Mouse (Mus musculus): ENCODE data around the gene Pnp. TPM values are rescaled to one million over a fixed set of nuclear protein-coding genes. Genes with fewer than 3 reads are reported as not detected.
"Not testable (repeated sequence)": the region's sequence is repeated elsewhere in the genome, so short reads cannot be mapped to it uniquely, and the experiment has no call there.

The Pnp gene
- total RNA-seq, 2 experiments from 2014 or later = 12.7 to 13.9 TPM

DNA sequence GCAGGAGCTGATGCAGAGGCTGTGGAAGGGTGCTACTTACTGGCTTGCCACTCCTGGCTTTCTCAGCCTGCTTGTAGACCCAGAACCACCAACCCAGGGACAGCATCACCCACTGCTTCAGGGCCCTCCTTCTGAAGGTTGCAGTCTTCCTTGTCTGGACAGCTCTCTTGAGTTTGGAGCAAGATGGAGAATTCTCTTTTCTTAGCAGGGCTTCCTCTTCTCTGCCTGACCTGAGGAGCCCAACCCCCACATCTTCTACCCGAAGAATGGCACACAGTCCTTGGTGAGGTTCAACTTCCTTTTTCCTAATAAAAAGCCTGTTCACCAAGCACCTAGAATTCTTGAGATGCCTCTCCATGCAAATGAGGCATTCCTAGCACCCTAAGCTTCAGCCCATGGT lies 39.9 kb downstream of the Pnp start:
- DNase-seq (ENCODE audit: low spot score in 2 of 2) = no peak

DNA sequence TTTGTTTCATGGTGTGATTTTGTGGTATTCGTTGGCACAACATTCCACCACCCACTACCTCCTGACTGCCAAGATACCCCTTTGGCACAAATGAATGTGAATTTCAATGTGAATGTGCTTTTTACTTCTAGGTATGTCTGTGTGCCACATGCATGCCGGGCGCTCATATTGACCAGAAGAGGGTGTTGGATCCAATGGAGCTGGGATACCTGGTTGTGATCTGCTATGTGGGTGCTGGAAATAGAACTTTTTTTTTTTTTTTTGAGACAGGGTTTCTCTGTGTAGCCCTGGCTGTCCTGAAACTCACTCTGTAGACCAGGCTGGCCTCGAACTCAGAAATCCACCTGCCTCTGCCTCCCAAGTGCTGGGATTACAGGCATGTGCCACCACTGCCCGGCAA lies 42.2 kb downstream of the Pnp start:
- DNase-seq (ENCODE audit: low spot score in 2 of 2) = not testable (repeated sequence)

DNA sequence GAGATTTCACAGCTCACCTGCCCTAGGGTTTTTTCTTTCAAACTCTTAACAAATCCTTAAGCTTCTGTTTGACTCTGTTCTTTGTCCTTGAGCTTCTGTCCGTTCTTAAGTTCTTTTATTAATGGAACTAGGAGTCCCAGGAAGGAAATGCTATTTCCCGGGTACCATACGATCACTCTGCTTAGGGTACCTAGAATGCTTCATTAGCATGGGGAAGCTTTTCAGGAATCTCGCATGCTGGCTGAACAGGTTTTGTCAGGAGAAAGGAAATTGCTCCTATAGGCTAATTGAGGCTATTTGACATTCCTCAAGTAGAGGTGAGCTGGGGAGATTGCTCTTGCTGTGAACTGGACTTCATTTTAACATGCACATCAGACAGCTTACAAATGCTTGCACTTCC lies 42.8 kb downstream of the Pnp start:
- no peak for DNase-seq (ENCODE audit: low spot score in 2 of 2)

DNA sequence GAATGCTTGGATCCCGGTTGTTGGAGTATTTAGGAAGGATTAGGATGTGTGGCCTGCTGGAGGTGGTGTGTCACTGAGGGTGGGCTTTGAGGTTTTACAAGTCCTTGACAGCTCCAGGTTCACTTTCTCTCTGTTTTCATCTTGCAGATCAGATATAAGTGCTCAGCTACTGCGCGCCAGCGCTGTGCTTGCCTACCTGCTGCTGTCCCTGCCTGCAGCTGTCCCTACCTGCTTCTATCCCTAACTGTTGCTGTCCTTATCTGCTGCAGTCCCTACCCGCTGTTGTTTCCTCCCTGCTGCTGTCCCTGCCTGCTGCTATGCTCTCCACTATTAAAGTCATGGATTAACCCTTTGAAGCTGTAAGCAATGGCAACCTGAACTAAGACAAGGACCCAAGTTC lies 44.1 kb downstream of the Pnp start:
- DNase-seq (ENCODE audit: low spot score in 2 of 2) = no peak

DNA sequence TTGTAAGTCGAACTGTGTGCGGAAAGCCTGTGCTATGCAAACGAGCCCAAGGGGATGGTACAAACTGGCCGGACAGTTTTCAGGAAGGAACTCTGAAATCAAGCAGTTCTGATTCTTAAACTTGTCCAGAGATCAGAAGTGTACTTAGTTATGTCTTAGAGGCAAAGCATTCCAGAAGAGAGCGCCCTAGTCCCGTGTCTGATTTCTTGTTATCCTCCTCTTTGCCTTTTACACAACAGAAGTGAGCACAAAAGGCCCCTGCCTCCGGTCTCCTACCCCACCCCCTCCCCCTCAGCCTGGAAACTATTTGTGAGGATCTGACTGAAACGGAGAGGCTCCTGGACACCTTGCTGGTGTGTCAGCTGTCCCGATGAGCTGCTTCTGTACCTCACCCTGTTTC lies 45.8 kb downstream of the Pnp start:
- DNase-seq (ENCODE audit: low spot score in 2 of 2) = no peak

DNA sequence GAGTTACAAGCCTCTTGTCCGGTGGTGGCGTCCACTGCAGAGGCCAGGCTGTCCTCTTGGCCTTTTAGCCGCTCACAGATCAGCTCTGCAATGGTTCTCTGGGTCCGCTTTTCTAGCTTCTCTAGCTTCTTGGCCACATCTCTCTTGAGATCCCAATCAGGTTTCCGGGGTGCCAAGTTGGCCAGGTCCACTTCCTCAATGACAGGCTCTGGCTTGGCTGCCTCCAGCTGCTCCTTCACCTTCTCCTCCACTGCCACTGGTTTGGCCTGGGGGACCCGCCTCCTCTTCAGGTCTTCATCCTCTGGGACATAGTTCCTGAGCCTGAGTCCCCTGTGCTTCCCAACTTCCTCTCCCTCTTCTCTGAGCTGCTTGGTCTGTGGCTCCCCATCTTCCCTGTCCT lies 47.6 kb downstream of the Pnp start:
- DNase-seq (ENCODE audit: low spot score in 2 of 2) = not testable (repeated sequence)

DNA sequence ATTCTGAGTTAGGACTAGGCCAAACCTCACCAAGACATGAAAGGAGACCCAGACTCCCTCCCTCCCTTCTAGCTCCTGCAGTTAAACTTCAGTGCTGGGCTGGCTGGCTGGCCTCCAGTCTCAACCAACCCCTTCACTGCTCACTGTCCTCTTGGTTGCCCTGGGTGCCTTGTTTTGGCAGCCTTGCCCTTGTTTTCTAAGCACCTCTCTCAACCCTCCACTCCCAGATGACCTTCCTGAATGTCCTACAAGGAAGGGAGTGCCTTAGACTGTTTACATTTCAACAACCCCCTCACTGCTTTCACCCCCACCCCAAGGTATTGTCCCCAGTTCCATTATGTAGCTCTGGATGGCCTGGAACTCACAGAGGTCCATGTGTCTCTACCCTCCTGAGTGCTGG lies 48.7 kb downstream of the Pnp start:
- DNase-seq (ENCODE audit: low spot score in 2 of 2) = no peak

DNA sequence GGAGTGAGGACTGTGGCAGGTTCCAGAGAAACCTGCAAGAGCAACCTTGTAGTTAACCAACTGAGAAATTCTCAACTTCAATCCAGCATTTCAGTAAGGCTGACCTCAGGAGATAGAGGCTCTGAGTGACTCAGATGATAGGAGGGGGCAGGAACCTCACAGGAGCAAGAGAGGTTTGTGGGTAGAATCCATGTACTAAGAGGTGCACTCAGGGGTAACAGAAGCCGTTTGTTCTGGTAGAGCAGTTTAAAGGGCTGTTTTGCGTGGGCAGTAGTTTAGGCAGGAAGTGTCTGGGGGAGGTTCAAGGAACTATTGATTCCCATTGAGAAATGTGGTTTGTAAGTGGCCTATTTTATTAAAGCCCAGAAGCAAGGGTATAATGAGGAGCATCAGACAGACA lies 50.3 kb downstream of the Pnp start:
- DNase-seq (ENCODE audit: low spot score in 2 of 2) = no peak

DNA sequence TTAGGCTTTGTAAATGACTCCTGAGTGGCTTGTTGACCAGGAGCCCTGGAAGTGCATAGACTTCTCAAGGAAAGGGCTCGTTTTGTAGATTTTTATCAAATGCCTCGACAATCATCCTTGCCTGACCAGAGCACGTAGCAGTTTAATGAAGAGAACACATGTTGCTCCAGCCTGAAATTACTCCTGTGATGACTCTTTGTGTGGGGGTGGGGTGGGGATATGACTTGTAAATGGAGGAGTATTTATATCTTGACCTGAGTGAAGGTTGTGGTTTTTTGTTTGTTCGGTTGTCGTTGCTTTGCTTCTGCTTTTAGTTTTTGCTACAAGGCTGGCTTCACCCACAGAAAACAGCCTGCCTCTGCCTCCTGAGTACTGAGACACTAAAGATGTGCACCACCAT lies 51.0 kb downstream of the Pnp start:
- no peak for DNase-seq (ENCODE audit: low spot score in 2 of 2)

DNA sequence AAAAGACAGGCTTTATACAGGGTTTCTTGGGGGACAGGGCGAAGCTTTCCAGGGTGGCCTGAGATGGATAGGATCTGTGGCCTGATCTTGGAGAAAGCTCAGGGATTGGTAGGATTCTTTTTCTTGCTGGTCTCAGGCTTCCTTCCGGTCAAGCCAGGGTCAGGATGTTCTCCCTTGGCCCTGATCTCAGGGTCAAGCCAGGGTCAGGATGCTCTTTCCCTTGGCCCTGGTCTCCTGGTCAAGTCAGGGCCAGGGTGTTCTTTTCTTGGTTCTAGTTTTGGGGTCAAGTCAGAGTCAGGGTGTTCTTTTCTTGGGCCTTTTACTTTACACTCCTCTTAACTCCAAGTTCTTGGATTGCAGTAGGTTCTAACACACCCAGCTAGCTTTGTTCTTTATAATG lies 56.8 kb downstream of the Pnp start:
- DNase-seq (ENCODE audit: low spot score in 2 of 2) = no peak

DNA sequence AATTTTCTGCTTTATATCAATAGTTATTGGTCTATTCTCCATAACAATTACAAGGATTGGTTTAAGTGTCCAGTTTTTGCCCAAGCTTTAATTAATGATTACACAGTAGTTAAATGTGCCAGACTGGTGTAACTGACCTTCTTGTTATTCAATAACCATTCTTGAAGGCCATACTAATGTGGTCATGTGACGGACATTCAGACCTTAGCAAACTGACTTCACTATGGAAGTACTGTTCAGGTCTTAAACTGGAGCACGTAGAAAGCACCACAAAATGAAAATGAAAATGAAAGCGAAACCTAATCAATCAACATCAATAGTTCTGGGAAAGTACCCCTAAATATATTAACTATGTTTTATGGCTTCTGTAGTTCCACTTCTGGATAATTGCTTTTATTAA lies 60.2 kb downstream of the Pnp start:
- no peak for DNase-seq (ENCODE audit: low spot score in 2 of 2)

DNA sequence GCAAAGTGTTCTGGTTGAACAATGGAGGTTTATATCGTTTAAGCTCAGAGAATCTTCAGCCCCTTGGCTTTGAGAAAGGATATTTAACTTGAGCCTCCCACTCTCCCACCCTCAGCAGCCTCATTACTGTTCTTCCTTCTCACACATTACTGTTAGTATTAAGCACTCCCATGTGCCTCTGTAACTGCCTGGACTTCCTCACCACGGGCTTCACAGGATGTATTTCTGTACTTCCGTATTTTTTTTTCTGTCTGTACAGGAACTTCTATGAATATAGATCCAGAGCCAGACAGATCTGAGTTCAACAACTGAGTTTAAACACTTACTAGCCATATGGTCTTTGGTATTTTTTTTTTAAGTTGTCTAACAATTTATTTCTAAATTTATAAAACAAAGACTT lies 66.2 kb downstream of the Pnp start:
- no peak for DNase-seq (ENCODE audit: low spot score in 2 of 2)

DNA sequence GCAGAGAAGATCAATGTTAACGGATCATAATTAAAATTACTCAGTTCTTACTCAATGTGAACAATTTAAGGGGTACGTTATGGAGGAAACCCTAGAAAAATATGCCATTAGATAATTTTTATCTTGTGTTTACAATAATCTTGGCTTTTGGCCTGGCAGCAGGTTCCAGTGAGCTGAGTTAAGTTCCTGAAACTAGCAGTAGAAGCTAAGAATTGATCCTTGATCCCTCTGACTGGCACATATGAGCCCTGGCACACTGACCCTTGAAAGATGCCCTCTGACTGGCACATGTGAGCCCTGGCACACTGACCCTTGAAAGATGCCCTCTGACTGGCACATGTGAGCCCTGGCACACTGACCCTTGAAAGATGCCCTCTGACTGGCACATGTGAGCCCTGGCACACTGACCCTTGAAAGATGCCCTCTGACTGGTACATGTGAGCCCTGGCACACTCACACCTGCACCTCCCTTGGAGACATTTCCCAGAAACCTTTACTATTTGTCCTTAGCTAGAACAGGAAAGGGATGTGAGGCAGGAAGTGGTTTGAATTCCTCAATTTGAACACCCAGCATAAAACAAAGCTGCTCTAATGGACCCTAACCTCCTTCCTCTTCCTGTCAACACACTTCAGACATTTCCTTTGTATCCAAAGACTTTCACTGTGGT lies 67.3 kb downstream of the Pnp start:
- no peak for DNase-seq (ENCODE audit: low spot score in 2 of 2)

DNA sequence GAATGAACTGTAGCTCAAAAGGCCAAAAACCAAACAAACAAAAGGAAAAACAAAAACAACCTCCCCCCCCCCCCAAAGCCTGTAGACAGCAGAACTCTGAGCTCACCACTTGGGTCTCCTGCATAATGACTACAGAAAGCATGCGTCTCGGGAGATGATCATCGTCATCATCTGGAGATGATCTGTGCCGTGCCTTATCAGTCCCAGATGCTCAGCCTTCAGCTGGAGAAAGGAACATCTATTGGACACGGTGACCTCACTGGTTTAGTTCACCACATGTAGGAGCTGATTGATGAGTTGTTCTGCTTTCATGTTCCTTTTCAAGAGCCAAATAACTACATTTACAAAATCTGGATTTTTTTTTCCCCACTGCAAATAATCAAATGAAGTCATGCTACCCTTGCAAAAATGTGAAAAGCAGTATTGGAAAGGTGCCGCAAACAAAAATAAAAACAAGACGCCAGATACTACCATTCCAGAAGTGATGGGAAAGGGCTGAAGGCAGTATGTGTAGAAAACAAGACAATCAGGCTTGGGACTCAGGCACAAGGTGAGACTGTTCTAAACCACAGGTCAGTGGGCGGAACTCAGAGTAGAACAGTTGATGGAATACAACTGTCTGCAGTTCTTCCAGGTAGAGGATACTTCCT lies 76.4 kb downstream of the Pnp start, which contains the start of gene Rnase10:
Gene Rnase10 (plus strand): TSS at position 600 of the 650 bp plus-strand sequence.
- DNase-seq (ENCODE audit: low spot score in 2 of 2) = no peak

DNA sequence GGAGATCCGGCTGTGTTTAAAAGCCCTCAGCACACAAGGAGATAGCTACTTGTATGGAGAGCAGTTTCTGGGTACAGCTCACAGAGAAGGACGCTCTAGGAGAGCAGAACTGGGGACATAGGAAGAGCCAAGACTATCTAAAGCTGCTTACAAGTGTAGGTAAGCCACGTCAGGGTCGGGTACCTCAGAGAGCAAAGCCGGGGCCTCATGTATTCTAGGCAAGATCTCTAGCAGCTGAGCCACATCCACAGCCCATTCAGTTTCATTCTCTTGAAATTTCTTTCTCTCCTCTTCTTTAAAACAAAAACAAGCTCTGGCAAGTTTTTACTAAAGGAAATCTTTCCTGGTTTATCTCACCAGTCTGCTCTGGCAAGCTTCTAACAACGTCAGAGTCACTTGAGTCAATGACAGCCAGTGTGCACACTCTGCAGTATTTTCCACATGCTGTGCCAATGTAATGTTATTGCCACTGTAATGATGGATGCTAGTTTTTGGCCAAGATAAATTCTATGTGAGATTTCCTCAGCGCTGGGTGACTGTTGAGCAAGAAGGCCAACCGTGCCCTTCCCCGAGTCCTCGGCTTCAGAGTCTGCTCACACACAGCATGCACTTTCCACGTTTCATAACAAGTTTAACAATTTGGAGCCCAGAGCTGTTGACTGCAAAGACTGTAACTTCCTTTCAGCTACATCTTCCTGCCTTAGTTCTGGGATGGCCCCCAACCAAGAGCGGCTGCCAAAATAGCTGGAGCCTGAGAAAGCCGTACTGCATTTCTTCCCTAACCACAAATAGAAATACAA lies 77.2 kb downstream of the Pnp start:
- peak; percentile 18 to 65 for DNase-seq (ENCODE audit: low spot score in 2 of 2)

DNA sequence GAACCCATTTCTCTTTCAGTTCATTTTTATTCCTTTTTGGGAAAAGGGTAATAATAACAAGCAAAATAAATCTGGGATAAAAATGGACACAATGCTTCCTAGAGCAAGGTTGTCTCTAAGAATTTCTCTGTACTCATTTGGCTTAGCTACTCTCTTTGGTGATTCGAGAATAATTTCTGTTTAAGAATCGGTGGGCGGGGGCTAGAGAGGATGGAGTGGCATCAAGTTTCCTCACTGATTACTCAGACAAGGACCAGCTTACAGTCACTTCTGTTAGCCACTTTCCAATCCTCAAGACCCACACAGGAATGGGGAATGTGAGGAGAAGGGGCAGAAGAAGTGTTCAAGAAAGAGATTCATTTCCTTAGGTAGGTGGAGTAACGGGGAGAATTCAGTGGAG lies 77.9 kb downstream of the Pnp start:
- DNase-seq (ENCODE audit: low spot score in 2 of 2) = no peak

DNA sequence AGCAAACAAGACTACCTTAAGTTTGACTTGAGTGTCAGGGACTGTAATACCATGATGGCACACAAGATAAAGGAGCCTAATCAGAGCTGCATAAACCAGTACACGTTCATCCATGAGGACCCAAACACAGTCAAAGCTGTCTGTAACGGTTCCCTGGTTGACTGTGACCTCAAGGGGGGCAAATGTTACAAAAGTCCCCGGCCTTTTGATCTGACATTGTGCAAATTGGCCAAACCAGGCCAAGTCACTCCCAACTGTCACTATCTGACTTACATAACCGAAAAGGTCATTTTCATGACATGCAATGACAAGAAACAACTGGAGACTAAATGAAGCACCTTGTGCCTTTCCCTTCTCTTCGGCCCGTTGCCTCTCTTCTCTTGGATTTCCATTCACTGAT lies 78.7 kb downstream of the Pnp start:
- DNase-seq (ENCODE audit: low spot score in 2 of 2) = no peak

DNA sequence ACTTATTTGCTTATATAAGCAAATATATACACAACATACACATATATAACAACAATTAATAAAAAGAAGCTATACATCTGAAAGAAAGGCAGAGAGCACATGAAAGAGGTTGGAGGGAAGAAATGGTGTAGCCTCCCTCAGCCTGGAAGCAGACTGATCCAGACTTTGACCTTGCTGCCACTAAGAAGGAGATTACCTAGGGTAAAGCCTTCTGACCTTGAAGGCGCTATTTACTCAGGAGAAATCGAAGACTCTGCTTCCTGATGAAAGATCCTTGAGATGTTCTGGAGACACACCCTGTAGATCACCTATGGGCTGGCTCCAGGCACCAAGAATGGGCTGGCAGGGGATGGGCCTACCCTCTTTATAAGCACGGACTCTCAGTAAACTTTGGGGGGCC lies 83.8 kb downstream of the Pnp start:
- not testable (repeated sequence) for DNase-seq (ENCODE audit: low spot score in 2 of 2)
